ENCODE assay signal across 8 mouse cellular contexts in the genomic region with DNA sequence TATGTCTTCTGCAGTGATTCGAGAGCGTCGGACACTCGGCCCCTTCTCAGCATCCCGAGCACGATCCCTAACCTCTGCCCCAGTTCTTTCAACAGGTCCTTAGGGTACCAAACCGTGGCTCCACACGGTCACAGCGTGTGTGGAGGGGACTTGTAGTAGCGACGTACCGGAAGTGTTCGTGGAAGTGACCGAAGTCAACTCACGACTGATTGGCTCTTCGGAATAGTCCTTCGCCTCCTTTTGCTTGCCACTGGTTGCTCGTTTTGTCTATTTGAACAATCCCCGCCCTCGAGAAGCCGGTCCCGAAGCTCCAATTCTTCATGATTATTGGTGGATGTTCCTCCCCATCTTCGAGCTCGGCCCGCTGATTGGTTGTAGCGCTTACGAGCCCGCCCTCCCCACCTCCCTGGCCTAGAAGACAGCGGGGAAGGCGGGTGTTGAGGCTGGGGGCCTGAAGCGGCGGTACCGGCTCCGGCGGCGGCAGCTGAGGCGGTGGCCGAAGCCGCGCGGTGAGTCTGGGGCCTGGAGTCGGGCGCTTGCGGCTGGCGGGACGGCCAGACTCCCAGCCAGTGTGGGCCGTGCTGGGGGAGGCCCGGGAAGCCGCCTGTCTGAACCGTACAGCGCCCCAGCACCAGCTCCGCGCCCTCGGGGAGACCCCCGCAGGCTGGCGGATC. TPM values are rescaled to one million over a fixed set of nuclear protein-coding genes. Genes with fewer than 3 reads are reported as not detected.
DNase-seq lines count a peak whose midpoint lies in the region; ATAC-seq and TF ChIP-seq lines count a peak whose summit lies in the region.

Gene Mtor (plus strand): TSS at position 433 of the 674 bp plus-strand sequence.

- peak; percentile 97 for ATAC-seq in frontal cortex, adult (ENCODE audit: low TSS enrichment)
- ATAC-seq in lung, postnatal 0 days = peak; percentile 97

- peak within 1 kb of the TSS; percentile 94 for H3K4me3 ChIP-seq in hindbrain, embryonic 10.5 days
- H3K4me3 ChIP-seq in lung, postnatal 0 days (ENCODE audit: low read depth, low read length) = peak within 1 kb of the TSS; percentile 90

- no peaks in the 10 kb centered on the region for H3K9me3 ChIP-seq in hindbrain, embryonic 10.5 days
- no peaks in the 10 kb centered on the region for H3K9me3 ChIP-seq in lung, postnatal 0 days (ENCODE audit: low read length)

- peak within 1 kb of the TSS; percentile 83 for H3K4me2 ChIP-seq in lung, postnatal 0 days (replicated peaks; ENCODE audit: low read depth, low read length)

- peaks cover 17% of the 10 kb centered on the region for H3K36me3 ChIP-seq in hindbrain, embryonic 10.5 days
- no peaks in the 10 kb centered on the region; the same call in 1 of the 2 replicates for H3K36me3 ChIP-seq in lung, postnatal 0 days (ENCODE audit: insufficient read depth, low read length)

- peaks cover 35% of the 10 kb centered on the region for H3K4me1 ChIP-seq in hindbrain, embryonic 10.5 days (replicated peaks)
- peaks cover 8% of the 10 kb centered on the region; the same call in 1 of the 2 replicates for H3K4me1 ChIP-seq in lung, postnatal 0 days (ENCODE audit: insufficient read depth, low read depth, low read length)

- TF ChIP-seq EP300 in lung, postnatal 0 days (IDR thresholded peaks at IDR 0.05) = no peak

- H3K9ac ChIP-seq in lung, postnatal 0 days (replicated peaks; ENCODE audit: low read depth) = peak within 1 kb of the TSS; percentile 84

- peak; percentile 98 for DNase-seq in MN1 (ENCODE audit: low spot score)
- peak; percentile 99 for DNase-seq in cerebellum, adult 9-10 months
- peak; percentile 94 for DNase-seq in hindbrain, embryonic 10.5 days (ENCODE audit: low spot score)
- peak; percentile 98 for DNase-seq in layer of hippocampus, adult 9-11 months
- DNase-seq in lung, postnatal 0 days (ENCODE audit: low spot score) = peak; percentile 100
- DNase-seq in ovary, postnatal 14 days (ENCODE audit: low spot score) = peak; percentile 76
- DNase-seq in thymus, postnatal 14 days = peak; percentile 95

- no peak for TF ChIP-seq CTCF in lung, postnatal 0 days (IDR thresholded peaks at IDR 0.05)

- WGBS in hindbrain, embryonic 10.5 days = under 1% methylated on average over 56 of the region's 56 CpGs
- WGBS in lung, postnatal 0 days = 1% methylated on average over 52 of the region's 56 CpGs

- no peaks in the 10 kb centered on the region for H3K27me3 ChIP-seq in hindbrain, embryonic 10.5 days (ENCODE audit: insufficient read depth, poor library complexity, severe bottlenecking)
- no peaks in the 10 kb centered on the region for H3K27me3 ChIP-seq in lung, postnatal 0 days (replicated peaks; ENCODE audit: insufficient read depth, low read length)

- peak within 1 kb of the TSS; percentile 94 for H3K27ac ChIP-seq in hindbrain, embryonic 10.5 days
- peak within 1 kb of the TSS; percentile 64; the same call in 1 of the 2 replicates for H3K27ac ChIP-seq in lung, postnatal 0 days (ENCODE audit: low read length)

RNA-seq across cellular contexts. Expression of gene Mtor, which starts in this region (rescaled TPM):
- polyA plus RNA-seq in hindbrain, embryonic 10.5 days (2016; fragmentation: Nextera tagmentation; extraction: Ambion mirVana) = 25.1 and 25.3 TPM in 2 replicates
- 11.1 and 15.8 TPM in 2 replicates for polyA plus RNA-seq in lung, postnatal 0 days (2015; fragmentation: Nextera tagmentation; extraction: Ambion mirVana)

Comparison
In these comparisons a context has a peak if more than half of its experiments do, and no peak if none do; other contexts are left out.
1. Peak in every context shown above with its lines: DNase-seq, ATAC-seq, H3K4me3 ChIP-seq and H3K27ac ChIP-seq.